Mouse (Mus musculus): ENCODE measurements around the gene Anxa3. TPM values are rescaled to one million over a fixed set of nuclear protein-coding genes. Genes with fewer than 3 reads are reported as not detected.

Gene Anxa3
- 47.4 and 55.2 TPM in 2 replicates for polyA plus RNA-seq (2016; fragmentation: Nextera tagmentation; extraction: Ambion mirVana)

GRCm38 (mm10) chr5:96792936-96793718 lies at the start of gene Anxa3:
Anxa3 (plus strand) TSS chr5:96793339.
- Histone ChIP-seq H3K27me3 (ENCODE audit: low read depth, poor library complexity, severe bottlenecking) (peaks cover 22% of the 10 kb centered on the region), H3K9me3 (replicated peaks) (no peaks in the 10 kb centered on the region), H3K4me1 (peaks cover 11% of the 10 kb centered on the region), H3K27ac (replicated peaks) (peak within 1 kb of the TSS; percentile 63), H3K36me3 (no peaks in the 10 kb centered on the region), H3K4me3 (peak within 1 kb of the TSS; percentile 59)
- DNase-seq (ENCODE audit: low spot score) = peak; percentile 52
- WGBS = 13% methylated on average over 25 of the region's 26 CpGs

GRCm38 (mm10) chr5:96747195-96747984 lies 45.7 kb upstream of the Anxa3 start:
- no peaks in the 10 kb centered on the region for H3K27me3 ChIP-seq (ENCODE audit: low read depth, poor library complexity, severe bottlenecking)
- 78% methylated on average over 8 of the region's 8 CpGs for WGBS
- 0 out of 2 replicates have a peak, but pooled peaks cover 5% of the 10 kb centered on the region for H3K36me3 ChIP-seq
- peak overlapping the region; percentile 25; the same call in 1 of the 2 replicates for H3K27ac ChIP-seq (replicated peaks)
- no peak overlapping the region for H3K4me3 ChIP-seq
- H3K4me1 ChIP-seq = peaks cover 13% of the 10 kb centered on the region
- H3K9me3 ChIP-seq (replicated peaks) = no peaks in the 10 kb centered on the region
- no peak for DNase-seq (ENCODE audit: low spot score)

- peaks cover 4% of the 10 kb centered on the region; the same call in 1 of the 2 replicates for H3K36me3 ChIP-seq
- WGBS = 90% methylated on average over 7 of the region's 7 CpGs
- no peak for DNase-seq (ENCODE audit: low spot score)
These were observed 35.5 kb upstream of the Anxa3 start for GRCm38 (mm10) chr5:96757615-96758014.

GRCm38 (mm10) chr5:96762021-96762420 lies 31.1 kb upstream of the Anxa3 start:
- no peaks in the 10 kb centered on the region for H3K27me3 ChIP-seq (ENCODE audit: low read depth, poor library complexity, severe bottlenecking)
- H3K9me3 ChIP-seq (replicated peaks) = no peaks in the 10 kb centered on the region
- no peak overlapping the region for H3K27ac ChIP-seq (replicated peaks)
- WGBS = 80% methylated on average over 1 of the region's 1 CpGs
- no peak overlapping the region for H3K4me3 ChIP-seq
- peaks cover 4% of the 10 kb centered on the region; the same call in 1 of the 2 replicates for H3K36me3 ChIP-seq
- peaks cover 9% of the 10 kb centered on the region; the same call in 1 of the 2 replicates for H3K4me1 ChIP-seq
- DNase-seq (ENCODE audit: low spot score) = no peak

More at GRCm38 (mm10) chr5:96757615-96758014, 35.5 kb upstream of the Anxa3 start:
- H3K4me1 ChIP-seq = no peaks in the 10 kb centered on the region
- no peaks in the 10 kb centered on the region for H3K9me3 ChIP-seq (replicated peaks)
- H3K4me3 ChIP-seq = no peak overlapping the region
- H3K27me3 ChIP-seq (ENCODE audit: low read depth, poor library complexity, severe bottlenecking) = no peaks in the 10 kb centered on the region
- H3K27ac ChIP-seq (replicated peaks) = no peak overlapping the region

GRCm38 (mm10) chr5:96768846-96769471 lies 24.2 kb upstream of the Anxa3 start:
- Histone ChIP-seq H3K36me3 (no peaks in the 10 kb centered on the region), H3K9me3 (replicated peaks) (no peaks in the 10 kb centered on the region), H3K27me3 (ENCODE audit: low read depth, poor library complexity, severe bottlenecking) (no peaks in the 10 kb centered on the region), H3K27ac (replicated peaks) (no peak overlapping the region), H3K4me1 (peaks cover 3% of the 10 kb centered on the region; the same call in 1 of the 2 replicates), H3K4me3 (no peak overlapping the region)
- 68% methylated on average over 10 of the region's 10 CpGs for WGBS
- peak; percentile 66 for DNase-seq (ENCODE audit: low spot score)

- Histone ChIP-seq H3K27ac (replicated peaks) (no peak overlapping the region), H3K4me3 (no peak overlapping the region), H3K4me1 (no peaks in the 10 kb centered on the region), H3K9me3 (replicated peaks) (no peaks in the 10 kb centered on the region), H3K36me3 (no peaks in the 10 kb centered on the region), H3K27me3 (ENCODE audit: low read depth, poor library complexity, severe bottlenecking) (no peaks in the 10 kb centered on the region)
- DNase-seq (ENCODE audit: low spot score) = no peak
- WGBS = 82% methylated on average over 14 of the region's 14 CpGs
These were observed 9.4 kb upstream of the Anxa3 start for GRCm38 (mm10) chr5:96783506-96784288.

GRCm38 (mm10) chr5:96785096-96785495 lies 8.0 kb upstream of the Anxa3 start:
- Histone ChIP-seq H3K4me3 (no peak overlapping the region), H3K9me3 (replicated peaks) (no peaks in the 10 kb centered on the region), H3K36me3 (no peaks in the 10 kb centered on the region), H3K27ac (replicated peaks) (no peak overlapping the region), H3K4me1 (no peaks in the 10 kb centered on the region), H3K27me3 (ENCODE audit: low read depth, poor library complexity, severe bottlenecking) (no peaks in the 10 kb centered on the region)
- no peak for DNase-seq (ENCODE audit: low spot score)
- 86% methylated on average over 5 of the region's 5 CpGs for WGBS

GRCm38 (mm10) chr5:96792422-96792821 lies 717 bp upstream of the Anxa3 start:
- no peak overlapping the region for H3K4me3 ChIP-seq
- no peak for DNase-seq (ENCODE audit: low spot score)

GRCm38 (mm10) chr5:96793953-96794635 lies 955 bp downstream of the Anxa3 start:
- Histone ChIP-seq H3K4me3 (peak overlapping the region; percentile 59), H3K4me1 (peaks cover 11% of the 10 kb centered on the region), H3K27me3 (ENCODE audit: low read depth, poor library complexity, severe bottlenecking) (peaks cover 22% of the 10 kb centered on the region), H3K36me3 (no peaks in the 10 kb centered on the region), H3K27ac (replicated peaks) (no peak overlapping the region), H3K9me3 (replicated peaks) (no peaks in the 10 kb centered on the region)
- DNase-seq (ENCODE audit: low spot score) = no peak
- 59% methylated on average over 10 of the region's 10 CpGs for WGBS

More at GRCm38 (mm10) chr5:96792422-96792821, 717 bp upstream of the Anxa3 start:
- Histone ChIP-seq H3K27ac (replicated peaks) (no peak overlapping the region), H3K9me3 (replicated peaks) (no peaks in the 10 kb centered on the region), H3K36me3 (no peaks in the 10 kb centered on the region), H3K27me3 (ENCODE audit: low read depth, poor library complexity, severe bottlenecking) (peaks cover 22% of the 10 kb centered on the region), H3K4me1 (peaks cover 11% of the 10 kb centered on the region)
- 67% methylated on average over 9 of the region's 9 CpGs for WGBS

GRCm38 (mm10) chr5:96795752-96796151 lies 2.6 kb downstream of the Anxa3 start:
- H3K27ac ChIP-seq (replicated peaks) = no peak overlapping the region

GRCm38 (mm10) chr5:96797465-96797864 lies 4.3 kb downstream of the Anxa3 start:
- H3K36me3 ChIP-seq = no peaks in the 10 kb centered on the region
- no peak overlapping the region for H3K4me3 ChIP-seq
- H3K9me3 ChIP-seq (replicated peaks) = no peaks in the 10 kb centered on the region
- peaks cover 19% of the 10 kb centered on the region for H3K4me1 ChIP-seq
- H3K27ac ChIP-seq (replicated peaks) = no peak overlapping the region
- H3K27me3 ChIP-seq (ENCODE audit: low read depth, poor library complexity, severe bottlenecking) = peaks cover 22% of the 10 kb centered on the region
- no peak for DNase-seq (ENCODE audit: low spot score)
- 88% methylated on average over 6 of the region's 6 CpGs for WGBS

More at GRCm38 (mm10) chr5:96795752-96796151, 2.6 kb downstream of the Anxa3 start:
- Histone ChIP-seq H3K27me3 (ENCODE audit: low read depth, poor library complexity, severe bottlenecking) (peaks cover 22% of the 10 kb centered on the region), H3K9me3 (replicated peaks) (no peaks in the 10 kb centered on the region), H3K36me3 (no peaks in the 10 kb centered on the region), H3K4me1 (peaks cover 11% of the 10 kb centered on the region), H3K4me3 (no peak overlapping the region)
- no peak for DNase-seq (ENCODE audit: low spot score)
- 91% methylated on average over 1 of the region's 1 CpGs for WGBS
